ENCODE assay signal across 28 mouse cellular contexts in genomic region chr7:121697574-121697973, GRCm38 (mm10). TPM values are rescaled to one million over a fixed set of nuclear protein-coding genes. Genes with fewer than 3 reads are reported as not detected.
DNase-seq lines count a peak whose midpoint lies in the region; ATAC-seq and TF ChIP-seq lines count a peak whose summit lies in the region.
"Had no signal": no experiment of that assay in that cellular context is flagged by ENCODE, and none has a peak within 500 bp of the region (broad histone marks: within the 10 kb centered on the region; RNA-seq: fewer than 3 reads in every experiment).

No protein-coding gene starts in this region.

- 61% methylated on average over 1 of the region's 1 CpGs for WGBS in heart, embryonic 15.5 days

- no peak overlapping the region for H3K4me3 ChIP-seq in heart, embryonic 15.5 days
- no peak overlapping the region for H3K4me3 ChIP-seq in layer of hippocampus, adult 2 months
- H3K4me3 ChIP-seq: embryonic facial prominence, embryonic 12.5 days; forebrain, embryonic 13.5 days; heart, embryonic 13.5 days; limb, embryonic 12.5 days; midbrain, embryonic 10.5 days; stomach, embryonic 15.5 days had no signal

- H3K27me3 ChIP-seq in heart, embryonic 15.5 days, result no peaks in the 10 kb centered on the region
- H3K27me3 ChIP-seq: embryonic facial prominence, embryonic 12.5 days; forebrain, embryonic 13.5 days; heart, embryonic 13.5 days; limb, embryonic 12.5 days; stomach, embryonic 15.5 days had no signal

- peaks cover 22% of the 10 kb centered on the region for H3K4me1 ChIP-seq in heart, embryonic 15.5 days (replicated peaks)
- H3K4me1 ChIP-seq: stomach, embryonic 15.5 days had no signal

- no peak for DNase-seq in heart, adult 9 months (ENCODE audit: low spot score in 2 of 2)
- no peak for DNase-seq in layer of hippocampus, adult 2 months (ENCODE audit: low spot score in 2 of 2)
- DNase-seq in layer of hippocampus, postnatal 25 days (ENCODE audit: extremely low spot score in 1 of 2, low spot score in 1 of 2), result no peak
- peak; percentile 55 for DNase-seq in 416B (ENCODE audit: low read depth)
- peak; percentile 49 for DNase-seq in Muller cell, postnatal 12 days (ENCODE audit: inconsistent ontology term)
- no peak for DNase-seq in cerebellum, postnatal 36 days
- DNase-seq: adrenal gland, postnatal 14 days; cerebellum, adult 9-10 months; heart, postnatal 4 days; kidney, adult 18-20 months; liver, postnatal 0 days; thymus, postnatal 25 days had no signal

- no peak overlapping the region for H3K9ac ChIP-seq in heart, embryonic 15.5 days
- H3K9ac ChIP-seq: embryonic facial prominence, embryonic 12.5 days; forebrain, embryonic 13.5 days; heart, embryonic 13.5 days; hindbrain, embryonic 14.5 days; limb, embryonic 12.5 days; liver, postnatal 0 days; stomach, embryonic 15.5 days had no signal

- 0 out of 2 replicates have a peak overlapping the region, but pooled peaks have one; percentile 1 for H3K27ac ChIP-seq in heart, embryonic 15.5 days
- peak overlapping the region; percentile 62; the same call in 1 of the 2 replicates for H3K27ac ChIP-seq in layer of hippocampus, adult 2 months
- H3K27ac ChIP-seq: embryonic facial prominence, embryonic 12.5 days; forebrain, embryonic 13.5 days; hindbrain, embryonic 14.5 days; limb, embryonic 12.5 days; macrophage; midbrain, embryonic 10.5 days; stomach, embryonic 15.5 days had no signal

- no peak overlapping the region for H3K4me2 ChIP-seq in heart, embryonic 15.5 days
- H3K4me2 ChIP-seq: embryonic facial prominence, embryonic 12.5 days; forebrain, embryonic 13.5 days; heart, embryonic 13.5 days; hindbrain, embryonic 14.5 days; limb, embryonic 12.5 days; liver, embryonic 11.5 days; stomach, embryonic 15.5 days had no signal

- no peaks in the 10 kb centered on the region for H3K9me3 ChIP-seq in heart, embryonic 15.5 days (replicated peaks)
- H3K9me3 ChIP-seq: embryonic facial prominence, embryonic 12.5 days; forebrain, embryonic 13.5 days; heart, embryonic 13.5 days; limb, embryonic 12.5 days; midbrain, embryonic 10.5 days; stomach, embryonic 15.5 days had no signal

- no peak for ATAC-seq in heart, embryonic 15.5 days (replicated peaks; ENCODE audit: insufficient number of reproducible peaks, insufficient read depth, low FRiP score, low read depth)
- ATAC-seq: forebrain, embryonic 13.5 days; inflammation-experienced regulatory T-cells, adult 6 months; liver, postnatal 0 days; midbrain, embryonic 16.5 days had no signal

- no peak for TF ChIP-seq CTCF in layer of hippocampus, adult 2 months (conservative IDR thresholded peaks at IDR 0.05)

- no peaks in the 10 kb centered on the region for H3K36me3 ChIP-seq in heart, embryonic 15.5 days
- H3K36me3 ChIP-seq: embryonic facial prominence, embryonic 12.5 days; heart, embryonic 13.5 days; limb, embryonic 12.5 days; stomach, embryonic 15.5 days had no signal

RNA-seq across cellular contexts. Expression of gene Usp31, which starts 9.5 kb away (rescaled TPM):
- polyA plus RNA-seq in heart, embryonic 15.5 days (2015; fragmentation: Nextera tagmentation; extraction: Ambion mirVana), result 1.3 and 1.4 TPM in 2 replicates
- 10 to 100 TPM; 63.6 to 65.9 TPM for total RNA-seq in layer of hippocampus, adult 2 months (2021)
- 10 to 100 TPM; 58.9 to 60.3 TPM for total RNA-seq in layer of hippocampus, postnatal 25 days (2021)

RNA-seq across cellular contexts. Expression of gene Scnn1g, which starts 36.7 kb away (rescaled TPM):
- polyA plus RNA-seq in heart, embryonic 15.5 days (2015; fragmentation: Nextera tagmentation; extraction: Ambion mirVana), result 0.25 and 0.77 TPM in 2 replicates
- total RNA-seq in layer of hippocampus, adult 2 months (2021), result under 1 TPM; 0.15 to 0.36 TPM
- total RNA-seq in layer of hippocampus, postnatal 25 days (2021), result under 1 TPM; 0.07 to 0.16 TPM
- total RNA-seq: adrenal gland, postnatal 14 days; common myeloid progenitor, adult 5-6 weeks; gastrocnemius, adult 8-10 months; granulocyte monocyte progenitor cell, adult 5-6 weeks; heart, postnatal 4 days had no signal
- polyA plus RNA-seq: forebrain, embryonic 13.5 days; hindbrain, embryonic 14.5 days; inflammation-experienced regulatory T-cells, adult 6 months; liver, embryonic 11.5 days; liver, postnatal 0 days; macrophage; midbrain, embryonic 16.5 days; neural tube, embryonic 14.5 days had no signal

Comparison
In these comparisons a context has a peak if more than half of its experiments do, and no peak if none do; other contexts are left out.
1. DNase-seq: peak in 416B (single experiment) and Muller cell, postnatal 12 days (single experiment); none in heart, adult 9 months (0 of 2), layer of hippocampus, adult 2 months (0 of 2), layer of hippocampus, postnatal 25 days (0 of 2) and cerebellum, postnatal 36 days (0 of 2).